Mouse (Mus musculus) embryonic stem cell, embryonic (primary cell): Measurements from ENCODE around the gene Rin3.

ENCODE experiments used
- CTCF ChIA-PET, 4 experiments: fragments of 300-600 bp in 2 of 4; fragments of 350-600 bp in 2 of 4; sonication (Branson Sonifier 250); formaldehyde crosslinking; loops; one replicate each; lab custom pipeline; 2022; ENCODE audit warnings: inconsistent platforms in 2 of 4; lab: Charles Lee
- POLR2A ChIA-PET, 4 experiments: fragments of 300-600 bp in 2 of 4; fragments of 350-600 bp in 2 of 4; sonication (Branson Sonifier 250); formaldehyde crosslinking; loops; one replicate each; lab custom pipeline; 2022; ENCODE audit warnings: antibody characterized with exemption in 4 of 4, inconsistent platforms in 1 of 4; lab: Charles Lee

Rin3 gene

GRCm38 (mm10) chr12:102319150-102319549 is 36.3 kb downstream of the Rin3 start:
- POLR2A ChIA-PET: interaction anchor here in 3 of 4 experiments (0.6 to 1.6 kb wide), 3 partner anchors 13 to 332 kb away, joined by 3 to 7 read pairs (median 5); no protein-coding TSS in a partner anchor
- CTCF ChIA-PET: interaction anchor here in 1 of 4 experiments (0.7 kb wide), 1 partner anchor 386 kb away, joined by 3 read pairs; the partner anchor contains the start of gene Itpk1

DNA sequence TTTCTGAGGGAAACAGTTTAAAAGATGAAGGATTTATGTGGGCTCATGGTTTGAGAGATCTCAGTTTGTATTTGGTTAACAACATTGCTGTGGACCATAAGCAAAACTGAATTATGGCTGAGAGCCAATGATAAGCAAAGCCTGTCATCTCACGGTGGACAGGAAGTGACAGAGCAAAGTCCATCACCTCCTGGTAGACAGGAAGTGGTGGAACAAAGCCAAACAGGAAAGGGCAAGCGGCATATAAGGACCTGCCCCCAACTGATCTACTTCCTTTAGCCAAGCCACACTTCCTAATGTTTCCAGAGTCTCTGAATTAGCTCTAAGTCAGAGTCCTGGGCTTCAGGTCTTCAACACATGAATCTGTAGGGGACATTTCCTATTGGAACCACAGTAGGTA is 37.1 kb downstream of the Rin3 start:
- ChIA-PET CTCF (no interaction called here), POLR2A (interaction anchor here in 1 of 4 experiments (1.6 kb wide), 1 partner anchor 15 kb away, joined by 5 read pairs; no protein-coding TSS in a partner anchor)

GRCm38 (mm10) chr12:102320322-102320721 is 37.5 kb downstream of the Rin3 start:
- ChIA-PET CTCF (no interaction called here), POLR2A (interaction anchor here in 1 of 4 experiments (1.6 kb wide), 1 partner anchor 15 kb away, joined by 5 read pairs; no protein-coding TSS in a partner anchor)

DNA sequence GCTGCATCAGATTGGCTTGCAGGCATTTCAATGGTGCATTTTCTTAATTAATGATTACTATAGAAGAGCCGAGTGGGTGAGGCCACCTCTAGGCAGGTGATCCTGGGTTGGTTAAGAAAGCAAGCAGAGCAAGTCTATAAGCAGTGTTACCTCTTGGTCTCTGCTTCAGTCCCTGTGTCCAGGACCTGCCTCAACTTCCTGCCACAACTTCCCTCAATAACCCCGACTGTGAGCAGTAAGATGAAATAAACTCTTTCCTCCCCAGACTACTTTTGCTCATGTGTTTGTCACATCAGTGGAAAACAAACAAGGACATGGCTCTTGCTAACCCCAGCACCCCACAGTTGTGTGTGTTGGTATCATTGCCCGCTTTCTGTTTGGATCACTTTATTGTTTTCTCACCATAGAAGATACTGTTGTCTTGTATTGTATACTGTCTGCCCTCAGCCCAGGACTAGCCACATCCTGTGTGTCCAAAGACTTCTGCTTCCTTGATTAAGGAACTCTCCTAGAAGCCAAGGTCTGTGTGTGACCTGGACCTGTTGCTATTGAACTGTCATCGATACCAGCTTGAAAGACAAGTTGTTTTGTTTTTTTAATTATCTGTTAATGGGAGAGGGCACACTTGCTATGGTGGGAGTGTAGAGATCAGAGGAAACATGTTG is 38.3 kb downstream of the Rin3 start:
- POLR2A ChIA-PET: no interaction called here
- CTCF ChIA-PET: no interaction called here

DNA sequence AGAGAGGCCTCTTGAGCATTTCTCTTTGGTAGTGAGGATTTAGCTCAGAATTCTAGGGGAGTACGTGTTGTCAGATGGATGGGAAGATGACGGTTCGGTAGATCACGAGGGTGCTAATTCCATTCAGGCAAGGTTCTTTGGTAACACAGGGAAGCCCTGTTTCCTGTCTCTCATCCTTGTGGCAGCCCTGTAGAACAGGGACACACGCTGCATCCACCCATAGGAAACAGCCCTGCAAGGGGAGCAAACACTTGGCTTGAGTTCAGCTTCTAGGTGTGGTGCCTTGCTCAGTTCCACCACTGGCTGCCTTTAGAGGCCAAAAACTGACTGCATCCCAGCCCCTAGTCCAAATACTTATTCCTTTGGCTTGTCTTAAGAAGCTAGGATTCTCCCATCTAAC is 39.0 kb downstream of the Rin3 start:
- POLR2A ChIA-PET: no interaction called here
- CTCF ChIA-PET: no interaction called here

DNA sequence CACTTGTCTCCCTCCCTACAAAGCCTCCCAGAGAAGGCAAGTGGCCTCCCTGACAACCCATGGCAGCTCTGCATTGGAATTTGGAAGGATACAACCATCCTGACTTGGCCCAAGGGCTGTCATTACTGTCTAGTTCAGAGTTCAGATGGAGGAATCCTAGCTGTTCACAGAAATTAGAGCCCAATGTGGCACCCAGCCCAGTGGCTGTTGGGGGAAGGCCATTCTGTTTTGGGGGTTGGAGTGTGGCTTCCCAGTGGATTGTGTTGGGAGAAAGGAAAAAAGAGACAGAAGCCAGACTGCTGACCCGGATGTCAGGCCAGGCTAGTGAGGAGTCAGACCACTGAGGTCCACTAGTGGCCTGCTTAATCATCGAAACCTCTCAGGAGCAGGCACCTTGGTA is 40.5 kb downstream of the Rin3 start:
- CTCF ChIA-PET: no interaction called here
- POLR2A ChIA-PET: interaction anchor here in 1 of 4 experiments (1.6 kb wide), 1 partner anchor 11 kb away, joined by 4 read pairs; no protein-coding TSS in a partner anchor

DNA sequence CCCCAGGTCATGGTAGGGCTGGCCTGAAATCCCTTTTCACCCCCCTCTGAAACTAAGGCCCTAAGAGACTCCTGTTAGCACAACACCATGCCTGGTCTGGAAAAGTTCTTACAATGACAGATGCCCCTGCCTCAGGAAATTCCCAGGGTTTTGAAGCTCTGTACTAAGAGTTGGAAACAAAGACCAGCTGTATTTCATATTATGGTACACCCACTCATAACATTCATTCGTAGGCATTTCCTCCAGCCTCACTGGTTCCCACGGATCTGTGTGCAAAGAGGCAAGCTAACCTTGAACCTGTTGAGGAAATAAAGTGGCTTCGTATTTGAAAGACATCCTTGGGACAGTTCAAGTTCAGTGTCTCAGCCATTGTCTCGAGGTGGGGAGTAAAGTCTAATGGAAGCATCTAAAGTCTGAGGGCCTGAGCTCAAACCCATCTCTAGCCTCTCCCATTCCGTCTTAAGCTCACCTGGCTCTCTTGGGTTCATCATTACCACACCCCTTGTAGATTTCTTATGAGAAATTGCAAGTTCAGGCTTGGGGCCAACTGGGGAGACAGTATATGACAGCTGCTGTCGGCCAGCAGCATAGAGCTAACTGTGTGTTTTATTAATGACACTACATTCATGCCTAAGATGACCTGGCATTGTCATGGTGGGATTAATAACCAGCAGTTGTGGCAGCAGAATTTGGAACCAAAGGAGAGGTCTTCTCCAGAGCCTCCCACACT is 41.5 kb downstream of the Rin3 start:
- ChIA-PET CTCF (no interaction called here), POLR2A (no interaction called here)

- CTCF ChIA-PET: no interaction called here
Measured at GRCm38 (mm10) chr12:102324886-102325220, 42.0 kb downstream of the Rin3 start.

DNA sequence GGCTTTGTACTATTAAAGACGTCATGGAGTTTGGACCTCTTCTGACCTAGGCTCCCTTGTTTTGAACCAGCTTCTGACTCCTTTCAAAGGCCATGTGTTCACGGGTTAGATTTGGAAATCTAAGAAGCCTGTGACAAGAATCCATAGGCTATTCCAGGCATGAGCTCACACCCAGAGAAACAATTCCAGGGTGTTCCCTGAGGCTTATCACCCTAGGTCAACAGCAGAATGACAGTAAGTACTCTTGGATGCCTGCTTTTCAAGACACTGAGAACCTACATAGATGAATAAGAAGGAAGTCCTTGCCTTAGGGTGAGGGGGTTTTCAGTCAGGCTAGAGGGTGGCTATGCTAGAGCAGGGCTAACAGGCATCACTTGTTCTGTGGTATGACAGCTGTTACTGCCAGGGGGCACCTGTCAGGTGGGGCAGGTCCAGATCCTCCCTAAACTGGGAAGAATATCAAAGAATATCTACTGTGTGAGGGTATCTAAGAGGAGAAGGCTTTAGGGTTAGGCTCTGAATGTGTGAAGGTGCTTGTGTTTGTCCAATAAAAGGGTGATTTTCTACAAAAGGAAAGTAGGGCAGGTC is 44.0 kb downstream of the Rin3 start:
- ChIA-PET POLR2A (no interaction called here), CTCF (interaction anchor here in 1 of 4 experiments (0.6 kb wide), 1 partner anchor 20 kb away, joined by 3 read pairs; no protein-coding TSS in a partner anchor)

More at GRCm38 (mm10) chr12:102324886-102325220, 42.0 kb downstream of the Rin3 start:
- POLR2A ChIA-PET: interaction anchor here in 1 of 4 experiments (0.5 kb wide), 1 partner anchor 89 kb away, joined by 3 read pairs; no protein-coding TSS in a partner anchor

DNA sequence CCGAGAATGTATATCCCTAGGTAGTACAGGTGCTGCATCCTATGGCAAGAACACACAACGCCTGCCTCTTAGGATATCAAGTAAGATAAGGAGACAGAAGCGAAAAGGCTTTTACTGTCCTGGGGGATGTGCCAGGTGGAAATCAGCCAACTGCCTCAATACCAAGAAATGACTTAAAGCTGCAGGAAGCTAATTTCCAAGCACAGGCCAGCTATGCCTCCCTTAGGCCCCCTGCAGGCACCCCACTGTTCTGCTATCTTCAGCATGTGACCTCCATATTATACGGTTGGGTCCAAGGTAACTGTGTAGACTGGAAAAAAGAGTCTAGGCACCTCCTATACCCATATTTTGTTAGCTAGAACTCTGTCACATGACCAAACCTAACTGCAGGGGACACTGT is 44.7 kb downstream of the Rin3 start:
- ChIA-PET POLR2A (interaction anchor here in 1 of 4 experiments (0.7 kb wide), 1 partner anchor 1497 kb away, joined by 3 read pairs; no protein-coding TSS in a partner anchor), CTCF (interaction anchor here in 1 of 4 experiments (0.6 kb wide), 1 partner anchor 19 kb away, joined by 3 read pairs; no protein-coding TSS in a partner anchor)

- CTCF ChIA-PET: no interaction called here
- POLR2A ChIA-PET: interaction anchor here in 1 of 4 experiments (0.7 kb wide), 1 partner anchor 1496 kb away, joined by 3 read pairs; no protein-coding TSS in a partner anchor
Measured at GRCm38 (mm10) chr12:102328090-102328489, 45.2 kb downstream of the Rin3 start.

GRCm38 (mm10) chr12:102330188-102330587 is 47.3 kb downstream of the Rin3 start:
- ChIA-PET CTCF (no interaction called here), POLR2A (interaction anchor here in 2 of 4 experiments (0.6 to 1.5 kb wide), 3 partner anchors 172 to 550 kb away, joined by 3 to 5 read pairs (median 3); no protein-coding TSS in a partner anchor)

DNA sequence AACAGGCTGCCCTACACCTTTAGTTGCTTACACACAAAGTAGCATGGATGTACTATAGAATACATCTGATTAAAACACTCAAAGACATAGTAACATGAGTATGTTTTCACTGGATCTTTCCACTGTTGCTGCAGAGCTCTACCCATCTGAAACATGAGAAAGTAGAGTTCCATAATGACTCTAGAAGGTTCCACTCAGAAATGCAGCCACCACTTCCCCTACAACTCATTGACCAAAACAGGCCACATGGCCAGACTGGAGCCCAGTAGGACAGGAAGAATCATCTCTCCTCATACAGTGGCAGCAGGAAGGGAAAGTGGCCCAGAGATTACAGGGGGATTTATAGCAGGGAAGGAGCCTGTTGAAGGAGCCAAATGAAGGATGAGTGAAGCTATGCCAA is 47.9 kb downstream of the Rin3 start:
- ChIA-PET CTCF (interaction anchor here in 1 of 4 experiments (0.6 kb wide), 1 partner anchor 356 kb away, joined by 12 read pairs; no protein-coding TSS in a partner anchor), POLR2A (no interaction called here)

DNA sequence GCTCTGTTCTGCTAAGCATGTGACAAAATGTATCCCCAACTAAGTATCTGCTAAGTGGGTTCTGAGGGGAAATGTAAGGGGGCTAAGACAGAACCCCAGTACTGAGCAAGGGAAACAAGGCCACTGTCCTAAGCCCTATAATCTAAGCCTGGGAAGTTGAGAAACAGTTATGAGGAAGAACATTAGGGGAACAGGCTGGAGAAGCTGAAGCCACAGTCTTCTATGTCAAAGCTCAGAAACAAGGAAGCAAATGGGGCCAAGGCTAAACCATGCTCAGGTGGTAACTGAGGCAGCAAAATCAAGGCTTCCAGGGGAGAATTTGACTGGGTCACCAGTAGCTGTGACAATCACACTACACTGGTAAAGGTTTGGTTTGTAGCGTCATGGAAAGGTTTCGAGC is 50.3 kb downstream of the Rin3 start:
- POLR2A ChIA-PET: interaction anchor here in 1 of 4 experiments (1.4 kb wide), 1 partner anchor 20 kb away, joined by 3 read pairs; no protein-coding TSS in a partner anchor
- CTCF ChIA-PET: no interaction called here

DNA sequence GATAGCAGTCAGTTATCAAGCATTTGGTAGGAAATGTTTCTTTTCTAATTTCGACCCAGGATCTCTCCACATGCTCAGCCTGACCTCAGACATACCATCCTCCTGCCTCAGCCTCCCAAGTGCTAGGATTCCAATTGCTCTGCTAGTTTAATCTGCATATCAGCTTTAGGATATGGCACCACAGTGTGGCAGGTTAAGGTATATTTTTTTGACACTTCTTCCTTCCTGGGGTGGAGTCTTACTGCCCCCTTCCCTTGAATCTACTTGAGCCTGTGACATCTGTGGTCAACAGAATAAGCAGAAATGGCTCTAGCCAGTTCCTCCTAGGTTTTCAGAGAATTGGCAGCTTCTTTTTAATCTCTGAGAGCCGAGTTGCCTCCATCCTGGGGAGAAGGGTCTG is 56.2 kb downstream of the Rin3 start:
- ChIA-PET CTCF (no interaction called here), POLR2A (no interaction called here)

DNA sequence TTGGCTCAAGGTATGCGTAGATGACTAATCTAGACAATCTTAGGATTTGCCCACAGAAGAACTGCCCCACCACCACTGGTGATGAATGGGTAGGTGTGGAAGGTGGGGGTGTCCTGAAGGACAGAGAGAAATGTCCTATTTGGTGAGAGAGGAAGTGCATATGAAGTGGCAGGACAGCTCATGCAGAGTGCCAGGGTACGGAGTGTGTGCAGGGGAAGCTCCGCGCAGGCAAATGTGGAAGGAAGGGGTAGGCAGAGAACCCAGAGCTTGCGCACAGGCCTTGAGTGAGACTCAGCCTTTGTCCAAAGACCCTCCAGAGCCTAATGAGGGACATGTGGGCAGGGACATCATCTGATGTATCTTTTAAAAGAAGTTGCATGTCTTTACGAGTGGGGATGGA is 57.6 kb downstream of the Rin3 start:
- CTCF ChIA-PET: interaction anchor here in 1 of 4 experiments (0.6 kb wide), 1 partner anchor 804 kb away, joined by 5 read pairs; no protein-coding TSS in a partner anchor
- POLR2A ChIA-PET: interaction anchor here in 2 of 4 experiments (0.5 to 1.3 kb wide), 2 partner anchors 47 to 90 kb away, joined by 3 read pairs; no protein-coding TSS in a partner anchor

- ChIA-PET CTCF (interaction anchor here in 1 of 4 experiments (0.9 kb wide), 1 partner anchor 45 kb away, joined by 3 read pairs; no protein-coding TSS in a partner anchor), POLR2A (interaction anchor here in 1 of 4 experiments (0.8 kb wide), 1 partner anchor 366 kb away, joined by 3 read pairs; the partner anchor contains the start of gene Cpsf2)
Measured at GRCm38 (mm10) chr12:102342147-102342546, 59.3 kb downstream of the Rin3 start.

GRCm38 (mm10) chr12:102342602-102343001 is 59.8 kb downstream of the Rin3 start:
- POLR2A ChIA-PET: interaction anchor here in 2 of 4 experiments (0.6 to 0.8 kb wide), 2 partner anchors 360 to 367 kb away, joined by 3 read pairs; partner anchors contain the start of gene Cpsf2 (in 1 of the 2)
- CTCF ChIA-PET: interaction anchor here in 1 of 4 experiments (1.3 kb wide), 1 partner anchor 44 kb away, joined by 3 read pairs; no protein-coding TSS in a partner anchor
